Mouse (Mus musculus): ENCODE results near the gene Cybc1. TPM values are rescaled to one million over a fixed set of nuclear protein-coding genes. Genes with fewer than 3 reads are reported as not detected.

Gene Cybc1
- total RNA-seq (2021): 10 to 100 TPM; 14.2 to 15.5 TPM
- long read RNA-seq, experiment 1, transcript Cybc1-201 (7 exons, 2,417 nt): major isoform, 10 of 24 reads
- long read RNA-seq, experiment 1, partial matches to known transcripts: 0 of 24 reads
- long read RNA-seq, experiment 1, other reads (novel, unspliced or antisense): 13 of 24 reads
- long read RNA-seq, experiment 2, transcript Cybc1-201 (7 exons, 2,417 nt): major isoform, 8 of 13 reads
- long read RNA-seq, experiment 2, partial matches to known transcripts: 0 of 13 reads
- long read RNA-seq, experiment 2, other reads (novel, unspliced or antisense): 4 of 13 reads

DNA sequence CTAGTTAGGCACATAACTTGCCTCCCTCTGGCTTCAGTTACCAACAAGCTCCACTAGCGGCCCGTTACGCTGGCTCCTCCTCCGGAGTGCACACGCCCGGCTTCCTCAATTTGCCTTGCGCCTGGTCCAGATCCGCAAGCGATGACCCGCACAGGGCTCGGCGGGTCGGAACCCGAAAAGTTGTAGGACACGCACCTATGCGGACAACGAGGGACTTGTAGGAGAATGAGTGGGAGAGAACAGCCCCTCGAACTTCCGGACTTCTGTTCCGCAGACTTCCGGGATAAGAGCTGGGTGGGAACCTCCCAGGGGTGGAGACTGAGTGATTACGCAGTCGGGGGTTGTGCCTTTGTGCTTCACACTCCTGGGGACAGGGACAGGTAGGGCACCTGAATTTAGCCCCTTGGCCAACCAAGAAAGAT is at the start of gene Cybc1:
Gene Cybc1, minus strand, starts transcription at position 305 of the 422 bp plus-strand sequence.
- DNase-seq (ENCODE audit: low spot score in 2 of 2): peak; percentile 24 to 67

DNA sequence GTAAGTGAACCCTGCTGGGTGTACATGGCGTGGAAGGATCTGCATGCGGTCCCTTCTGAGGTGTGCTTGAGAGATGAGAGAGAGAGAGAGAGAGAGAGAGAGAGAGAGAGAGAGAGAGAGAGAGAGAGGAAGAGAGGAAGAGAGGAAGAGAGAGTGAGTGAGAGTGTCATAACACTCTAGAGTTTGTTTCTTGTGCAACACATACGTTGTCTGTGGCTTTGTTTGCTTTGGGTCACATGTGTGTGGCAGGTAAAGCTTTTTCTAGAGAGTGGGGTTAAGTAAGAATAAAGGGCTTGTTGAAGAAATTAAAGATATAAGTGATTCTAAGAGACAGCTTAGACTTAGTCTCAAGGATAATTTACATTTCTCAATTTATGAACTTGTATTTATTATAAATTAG is 48.9 kb upstream of the Cybc1 start:
- DNase-seq (ENCODE audit: low spot score in 2 of 2): no peak

DNA sequence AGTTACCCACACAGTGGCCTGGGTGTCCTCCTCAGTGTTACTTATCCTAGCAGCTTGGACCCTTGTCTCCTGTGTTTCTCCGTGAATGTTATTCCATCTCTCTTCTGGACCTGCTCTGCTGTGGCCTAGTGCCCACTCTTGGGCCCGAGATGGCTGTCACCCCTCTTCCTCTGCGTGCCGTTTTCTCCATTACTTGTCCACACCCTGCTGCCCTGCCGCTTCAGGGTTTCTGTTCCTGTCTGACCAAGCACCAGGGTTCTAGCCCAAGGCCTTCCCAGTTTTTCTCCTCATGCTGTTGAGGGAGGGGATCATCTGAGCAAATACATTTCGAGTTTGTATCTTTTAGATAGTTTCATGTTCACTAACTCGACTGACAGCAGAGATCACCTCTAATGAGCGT is 48.4 kb upstream of the Cybc1 start:
- DNase-seq (ENCODE audit: low spot score in 2 of 2): no peak

DNA sequence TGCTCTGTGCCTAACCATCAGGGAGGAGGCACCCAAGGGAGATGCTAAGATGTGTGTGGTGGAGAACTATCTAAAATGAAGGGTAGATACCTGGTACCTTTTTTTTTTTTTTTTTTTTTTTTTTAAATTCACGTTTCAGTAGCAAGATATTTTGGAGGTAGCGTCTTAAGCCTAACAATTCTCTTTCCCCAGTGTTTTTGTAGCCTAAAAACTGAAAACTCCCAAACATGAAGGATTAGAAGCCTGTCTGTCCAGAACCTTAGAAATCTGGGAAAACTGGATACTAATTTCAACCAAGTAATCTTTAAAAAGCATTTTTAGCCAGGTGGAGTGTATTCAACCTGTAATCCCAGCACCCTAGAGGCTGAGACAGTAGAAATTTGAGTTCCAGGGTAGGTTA is 32.0 kb upstream of the Cybc1 start:
- DNase-seq (ENCODE audit: low spot score in 2 of 2): no peak

DNA sequence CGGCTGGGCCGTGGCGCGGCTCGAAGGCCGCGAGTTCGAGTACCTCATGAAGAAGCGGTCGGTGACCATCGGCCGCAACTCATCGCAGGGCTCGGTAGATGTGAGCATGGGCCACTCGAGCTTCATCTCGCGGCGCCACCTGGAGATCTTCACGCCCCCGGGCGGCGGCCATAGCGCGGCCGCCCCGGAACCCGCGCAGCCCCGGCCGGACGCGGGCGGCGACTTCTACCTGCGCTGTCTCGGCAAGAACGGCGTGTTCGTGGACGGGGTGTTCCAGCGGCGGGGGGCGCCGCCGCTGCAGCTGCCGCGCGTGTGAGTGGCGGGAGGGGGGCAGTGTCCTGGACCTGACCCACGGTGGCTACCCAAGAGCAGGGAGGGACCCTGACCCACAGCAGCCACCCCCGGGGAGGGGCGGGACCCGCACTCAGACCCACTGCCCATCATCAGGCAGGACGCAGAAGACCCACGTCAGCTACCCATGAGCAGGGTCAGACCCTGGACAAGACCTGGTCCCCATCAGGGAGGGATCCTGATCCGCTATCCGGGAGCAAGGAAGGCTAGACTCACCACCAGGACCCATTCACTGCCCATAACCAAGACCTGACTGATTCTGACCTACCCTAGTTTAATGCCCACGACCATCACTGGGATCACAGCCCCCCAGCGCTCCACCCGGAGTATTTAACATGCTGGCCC is 31.2 kb upstream of the Cybc1 start:
- peak; percentile 19 to 31 for DNase-seq (ENCODE audit: low spot score in 2 of 2)

DNA sequence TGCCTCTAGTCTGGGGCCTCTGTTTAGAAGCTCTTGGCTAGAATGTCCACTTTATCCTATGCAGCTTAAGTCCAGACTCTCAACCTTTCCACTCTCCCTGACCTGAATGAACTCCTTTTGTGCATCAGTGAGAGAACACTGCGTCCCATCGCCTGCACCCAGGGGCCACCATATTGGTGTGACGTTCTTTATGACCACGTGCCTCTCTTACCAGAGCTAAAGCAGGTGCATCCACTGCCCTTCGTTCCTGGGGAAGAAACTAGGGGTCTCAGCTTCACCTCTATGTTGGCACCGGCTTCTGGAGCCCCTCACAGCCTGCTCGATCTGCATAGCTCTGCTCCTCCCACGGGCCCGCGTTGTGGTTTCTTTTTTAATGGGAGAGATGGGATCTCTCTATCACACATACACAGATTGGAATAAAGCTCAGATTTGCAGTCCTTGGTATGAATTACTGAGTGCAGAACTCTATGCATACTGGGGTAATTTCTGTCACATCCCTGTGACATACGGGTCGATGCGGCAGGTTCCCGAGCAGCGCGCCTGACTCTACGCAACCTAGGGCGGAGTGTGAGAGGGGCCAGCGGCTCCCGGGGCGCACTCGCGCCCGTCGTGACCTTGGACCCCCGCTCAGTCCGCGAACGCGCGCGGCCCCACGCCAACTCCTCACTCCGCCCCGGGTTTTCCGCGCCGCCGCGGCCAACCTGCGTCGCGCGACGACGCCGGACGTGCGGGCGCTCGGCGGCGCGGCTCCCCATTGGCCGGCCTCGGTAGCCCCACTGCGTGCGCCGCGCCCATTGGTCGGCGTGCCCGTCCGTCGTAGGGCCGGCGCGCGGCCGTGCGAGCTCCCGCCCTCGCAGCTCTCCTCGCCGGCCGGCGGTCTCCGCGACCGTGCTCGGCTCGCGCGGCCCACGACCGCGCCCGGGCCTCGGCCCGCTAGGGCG is 30.3 kb upstream of the Cybc1 start, which contains the start of gene Foxk2:
Gene Foxk2, plus strand, starts transcription at position 831 of the 941 bp plus-strand sequence.
- DNase-seq (ENCODE audit: low spot score in 2 of 2): peak; percentile 89 to 93

DNA sequence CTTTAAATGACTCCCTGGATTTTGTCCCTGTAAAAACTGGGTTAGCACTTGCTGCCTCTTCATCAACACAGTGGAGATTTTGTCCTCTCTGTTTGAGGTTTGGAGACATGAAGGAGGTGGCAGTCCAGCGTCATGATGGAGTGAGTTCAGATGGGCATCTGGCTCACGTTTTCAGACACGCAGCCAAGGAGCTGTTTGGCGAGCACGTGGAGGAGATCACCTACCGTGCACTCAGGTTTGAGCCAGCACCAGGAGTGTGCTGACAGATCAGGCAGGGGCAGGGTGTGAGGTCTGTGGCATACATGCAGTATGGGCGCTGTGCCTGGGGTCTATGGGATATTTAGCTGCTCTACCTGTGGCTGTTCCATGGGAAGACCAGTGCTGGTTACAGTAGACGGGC is 21.1 kb upstream of the Cybc1 start:
- no peak for DNase-seq (ENCODE audit: low spot score in 2 of 2)

DNA sequence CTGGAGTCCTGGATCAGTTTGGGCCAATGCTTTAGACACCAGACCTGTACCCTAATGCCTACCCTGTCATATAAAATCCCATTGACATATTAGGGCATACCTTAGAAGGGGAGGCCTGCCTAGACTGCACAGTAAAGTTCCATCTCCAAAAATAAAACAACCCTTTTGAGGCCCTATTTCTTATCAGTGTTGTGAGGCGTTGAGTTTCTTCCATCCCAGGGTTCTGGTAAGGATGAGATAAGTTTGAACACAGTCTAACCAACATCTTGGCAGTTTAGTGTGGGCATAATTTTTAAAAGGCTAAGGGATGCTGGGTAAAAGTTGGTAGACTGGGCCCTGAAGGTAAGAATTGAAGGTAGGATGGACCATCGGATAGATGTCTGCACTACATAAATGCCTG is 10.5 kb upstream of the Cybc1 start:
- no peak for DNase-seq (ENCODE audit: low spot score in 2 of 2)

DNA sequence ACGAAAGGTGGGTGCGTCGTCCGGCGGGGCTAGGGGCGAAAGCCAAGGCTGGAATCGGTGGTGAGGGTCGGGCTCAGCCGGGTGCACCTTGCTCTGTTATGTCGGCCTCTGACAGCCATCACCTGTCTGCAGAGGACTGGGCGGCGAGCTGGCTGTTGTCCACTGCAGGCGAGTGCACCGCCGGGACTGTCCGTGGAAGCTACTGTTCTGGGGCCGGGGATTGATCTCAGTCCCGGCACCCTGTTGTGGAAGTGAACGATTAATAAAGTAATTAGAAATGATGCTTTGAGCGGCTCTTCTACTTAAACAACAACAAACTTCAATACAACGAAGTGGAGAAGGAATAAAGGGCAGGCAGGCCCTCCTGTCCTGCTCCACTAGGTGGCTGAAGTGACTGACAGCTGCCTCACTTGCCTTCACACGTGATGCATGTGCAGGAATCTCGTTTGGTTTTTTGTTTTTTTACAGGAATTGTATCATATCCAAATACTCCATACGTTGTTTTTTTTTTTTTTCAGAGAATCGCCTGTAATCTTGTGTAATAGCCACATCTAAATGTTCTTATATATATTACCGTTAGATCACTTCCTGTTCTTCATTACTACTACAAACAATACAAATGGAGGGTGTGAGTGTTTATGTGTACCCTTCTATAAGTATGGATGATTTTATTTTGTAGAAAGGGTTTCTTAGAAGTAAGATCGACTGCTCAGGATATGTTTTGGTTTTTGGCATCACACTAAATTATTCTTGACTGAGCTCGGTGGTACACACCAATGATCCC is 8.4 kb upstream of the Cybc1 start:
- no peak for DNase-seq (ENCODE audit: low spot score in 2 of 2)

DNA sequence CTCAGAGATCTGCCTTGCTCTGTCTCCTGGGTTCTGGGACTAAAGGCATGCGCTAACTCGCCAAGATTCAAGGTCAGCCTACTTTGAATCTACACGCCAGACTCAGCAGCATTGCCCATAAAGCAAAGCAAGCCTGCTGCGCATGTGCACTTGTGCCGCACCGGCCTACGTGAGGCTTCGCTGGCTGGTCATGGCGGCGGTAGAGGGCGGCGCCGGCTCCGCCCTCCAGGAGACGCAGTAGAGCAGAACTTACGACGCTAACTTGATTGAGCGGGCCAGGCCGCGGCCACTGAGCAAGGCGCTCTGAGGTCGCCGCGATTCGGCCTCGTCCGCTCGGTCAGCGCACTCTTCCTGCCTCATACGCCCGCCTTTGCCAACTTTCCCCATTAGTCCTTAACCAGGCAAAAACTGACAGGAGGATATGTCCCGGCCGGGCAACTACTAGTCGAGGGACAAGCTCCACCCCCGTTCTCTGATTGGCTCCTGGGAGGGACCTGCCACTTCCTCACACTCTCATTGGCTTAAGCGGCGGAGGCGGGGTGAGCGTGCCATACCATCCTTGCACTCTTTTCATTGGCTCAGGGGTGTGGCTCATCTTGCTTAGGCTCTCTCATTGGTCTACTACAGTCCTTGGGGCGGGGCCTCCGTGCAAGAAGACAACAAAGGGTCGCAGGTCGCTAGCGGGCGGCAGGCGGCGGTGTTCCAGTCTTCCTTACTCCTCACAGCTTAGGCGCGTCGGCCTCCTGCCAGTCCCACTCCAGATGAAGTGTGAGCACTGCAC is 7.6 kb upstream of the Cybc1 start, which contains the start of gene Narf:
Gene Narf, plus strand, starts transcription at position 690 of the 781 bp plus-strand sequence.
- peak; percentile 90 to 98 for DNase-seq (ENCODE audit: low spot score in 2 of 2)

DNA sequence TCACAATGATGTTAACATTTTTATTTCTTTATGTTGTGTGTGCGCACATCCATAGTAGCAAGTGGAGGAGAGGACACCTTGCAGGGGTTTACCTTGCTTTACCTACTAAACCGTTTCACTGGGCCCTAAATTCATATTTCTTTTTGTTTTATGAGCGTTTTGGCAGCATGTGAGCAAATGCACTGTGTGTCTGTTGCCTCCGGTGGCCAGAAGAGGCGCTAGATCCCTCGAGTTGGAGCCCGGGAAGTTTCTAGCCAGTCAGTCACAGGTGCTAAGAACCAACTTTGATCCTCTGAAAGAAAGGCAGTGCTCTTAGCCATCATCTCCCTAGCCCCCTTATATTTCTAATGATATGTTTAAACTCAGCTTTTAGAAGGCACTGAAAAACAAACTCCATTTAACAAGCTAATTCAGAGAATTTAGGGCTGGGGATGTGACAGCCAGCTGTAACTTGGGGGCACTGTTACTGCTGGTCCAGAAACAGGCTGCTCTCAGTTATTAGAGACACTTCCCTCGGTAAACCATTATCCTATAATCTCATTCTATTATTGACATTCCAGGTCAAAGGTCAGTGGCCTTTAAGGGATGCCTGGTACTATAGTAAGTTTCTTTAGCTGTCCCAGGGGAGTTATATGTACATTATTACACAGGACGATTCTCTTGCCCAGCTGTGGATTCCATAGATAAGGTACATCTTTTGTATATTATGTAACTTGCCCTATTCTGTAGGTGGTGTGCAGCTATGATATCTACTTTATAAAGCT is 6.5 kb upstream of the Cybc1 start:
- DNase-seq (ENCODE audit: low spot score in 2 of 2): no peak

DNA sequence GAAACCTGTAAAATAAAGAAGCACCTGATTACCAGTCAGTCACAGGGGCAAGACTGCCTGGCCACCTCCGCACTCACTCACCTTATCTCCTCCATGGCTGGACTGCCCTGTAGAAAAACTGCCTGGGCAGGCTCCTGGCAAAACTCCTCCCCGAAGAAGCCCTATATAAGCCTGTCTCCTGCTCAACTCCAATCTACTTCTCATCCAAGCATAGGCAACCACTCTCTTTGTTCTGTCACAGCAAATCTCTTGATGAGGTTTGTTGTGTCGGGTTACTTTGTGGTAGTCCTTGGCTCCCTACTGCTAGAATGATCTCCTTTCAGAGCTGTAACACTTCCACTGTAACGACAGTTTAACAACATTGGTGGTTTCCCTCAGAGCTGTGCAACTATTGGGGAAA is 3.6 kb upstream of the Cybc1 start:
- DNase-seq (ENCODE audit: low spot score in 2 of 2): no peak

DNA sequence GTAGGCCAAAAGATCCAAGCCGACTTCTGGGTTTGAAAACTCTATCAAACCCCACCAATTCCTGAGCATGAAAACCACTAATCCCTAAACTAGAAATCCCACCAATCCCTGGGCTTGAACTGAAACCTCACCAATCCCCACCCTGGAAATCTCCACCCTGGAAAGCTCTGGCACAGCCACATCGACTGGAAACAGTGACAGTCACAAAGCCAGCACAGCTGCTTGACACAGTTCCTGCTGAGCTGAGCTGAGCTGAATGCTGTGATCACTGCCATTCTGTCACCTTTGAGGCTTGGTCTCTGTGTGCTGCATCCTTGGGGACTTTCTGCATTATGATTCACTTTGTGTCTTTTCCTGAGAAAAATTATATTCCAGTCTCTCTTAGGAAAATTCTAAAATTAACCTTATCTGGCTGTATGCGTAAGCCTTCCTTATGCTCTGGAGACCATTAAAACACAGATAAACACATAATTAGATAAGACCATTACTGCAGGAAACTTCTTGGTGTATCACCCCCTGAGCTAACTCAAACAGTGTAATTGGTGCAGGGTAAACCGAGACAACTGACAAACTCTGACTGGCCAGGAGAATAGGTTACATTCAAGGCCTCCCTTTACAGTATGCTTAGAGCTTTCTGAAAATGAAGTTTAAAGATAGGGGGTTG is 2.6 kb upstream of the Cybc1 start:
- peak in 1 of 2 experiments; percentile 30 for DNase-seq (ENCODE audit: low spot score in 2 of 2)

DNA sequence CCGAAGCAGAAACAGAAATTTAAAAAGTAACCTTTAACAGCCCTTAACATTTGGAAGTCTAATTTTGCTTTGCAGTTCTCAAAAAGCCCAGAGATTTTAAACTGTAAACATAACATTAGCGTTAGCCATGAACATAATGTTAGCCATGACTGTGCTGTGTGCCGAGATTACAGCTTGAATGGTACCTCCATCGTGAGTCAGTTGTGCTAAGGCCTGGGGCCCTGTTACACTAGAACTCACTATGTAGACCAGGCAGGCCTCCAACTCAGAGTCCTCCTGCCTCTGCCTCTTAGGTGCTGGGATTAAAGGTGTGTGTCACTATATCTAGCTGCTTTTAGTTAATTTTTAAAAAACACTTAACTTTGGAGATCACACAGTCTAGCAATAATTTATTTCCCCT is 2.1 kb upstream of the Cybc1 start:
- no peak for DNase-seq (ENCODE audit: low spot score in 2 of 2)

DNA sequence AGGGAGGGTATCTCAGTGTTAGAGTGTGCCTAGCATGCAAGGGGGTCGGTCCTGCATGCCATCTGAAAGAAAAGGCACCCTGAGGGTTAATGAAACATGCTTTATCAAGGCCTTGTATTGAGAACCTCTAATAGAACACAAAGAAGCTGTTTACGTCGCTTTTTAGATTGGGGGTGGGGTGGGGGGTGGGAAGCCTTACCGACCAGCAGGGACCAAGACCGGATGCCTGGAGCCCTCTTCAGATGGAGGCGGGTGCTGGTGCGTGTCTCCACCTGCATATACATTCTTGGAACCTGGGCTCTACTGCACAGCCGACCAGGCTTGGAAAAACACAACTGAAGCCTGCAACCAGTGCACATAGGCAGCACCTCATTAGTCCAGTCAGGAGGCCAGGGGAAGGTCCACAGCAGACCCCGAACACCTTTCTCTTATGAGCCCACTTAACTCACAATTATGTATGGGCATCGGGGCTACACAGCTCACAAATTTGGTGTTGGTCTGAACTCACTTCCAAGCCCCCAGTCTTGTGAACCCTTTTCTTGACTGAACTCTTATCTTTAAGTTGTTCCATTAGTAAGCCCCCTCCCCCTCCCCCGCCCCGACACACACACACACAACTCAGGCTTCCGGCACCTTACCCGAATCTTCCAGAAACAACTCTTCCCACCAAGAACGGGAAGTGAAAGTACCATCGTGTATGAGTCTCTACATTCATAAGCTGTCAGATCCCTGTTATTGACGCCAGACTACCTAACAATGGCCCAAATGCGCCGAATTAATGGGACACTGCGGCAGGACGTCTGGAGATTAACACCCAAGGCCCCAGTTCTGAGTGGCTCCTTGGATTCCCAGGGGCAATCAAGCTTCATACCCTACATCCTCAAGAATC is 749 bp downstream of the Cybc1 start:
- DNase-seq (ENCODE audit: low spot score in 2 of 2): no peak

DNA sequence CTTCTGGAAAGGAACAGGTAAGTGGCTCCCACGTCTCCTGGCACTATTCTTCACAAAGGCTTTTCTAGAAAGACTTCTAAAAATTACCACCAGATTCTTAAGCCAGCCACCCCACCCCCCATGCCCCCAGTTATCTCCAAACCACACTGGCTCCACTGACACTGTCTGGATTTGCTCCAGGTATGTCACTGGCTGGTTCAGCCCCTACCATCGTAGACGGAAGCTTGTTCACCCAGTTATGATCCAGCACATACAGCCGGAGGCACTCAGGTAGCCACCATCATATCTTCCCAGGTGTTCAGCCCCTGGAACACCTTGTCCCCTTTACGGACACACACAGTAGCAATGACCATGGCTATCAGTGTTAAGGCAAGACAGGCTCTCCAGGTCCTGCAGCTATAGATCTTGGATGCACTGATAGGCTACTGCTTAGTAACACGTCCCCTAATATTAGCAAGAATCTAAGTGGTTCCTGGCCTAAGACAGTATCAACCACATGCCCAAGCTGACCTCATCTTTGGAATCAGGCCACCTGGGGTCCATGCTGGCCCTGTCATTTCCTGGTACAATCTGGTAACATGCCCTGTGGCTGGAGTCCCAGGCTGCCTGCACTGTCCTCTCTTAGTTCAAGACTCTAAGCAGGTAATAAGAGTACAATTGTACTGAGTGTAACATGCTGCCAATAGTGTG is 7.7 kb downstream of the Cybc1 start:
- no peak for DNase-seq (ENCODE audit: low spot score in 2 of 2)

DNA sequence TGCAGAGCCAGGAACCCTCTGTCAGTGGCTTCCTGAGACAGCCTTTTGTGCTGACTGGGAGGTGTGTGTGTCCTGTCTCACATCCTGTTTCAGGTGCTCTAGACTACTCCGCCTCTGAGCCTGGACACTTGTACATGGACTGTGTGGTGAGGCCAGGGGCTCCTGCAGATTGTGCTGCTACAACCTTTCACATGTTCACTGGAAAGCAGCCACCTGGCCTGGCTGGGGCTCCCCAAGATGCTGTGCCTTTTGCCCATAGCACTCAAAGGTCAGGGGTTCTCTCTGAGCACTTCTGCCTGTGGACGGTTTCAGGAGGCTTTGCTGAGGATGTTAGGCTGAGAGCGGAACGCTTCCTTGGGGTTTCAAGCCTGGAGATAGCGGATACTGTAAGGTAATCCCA is 8.4 kb downstream of the Cybc1 start:
- no peak for DNase-seq (ENCODE audit: low spot score in 2 of 2)
